Mouse (Mus musculus) lung, postnatal 10 days (tissue): ENCODE measurements around the gene Hoxd8.

Source experiments
- DNase-seq: peaks from one replicate; pipeline ENCODE4 v3.0.0; 2021

The Hoxd8 gene

GRCm38 (mm10) chr2:74699664-74700545, 4.5 kb upstream of the Hoxd8 start:
- no peak for DNase-seq

- DNase-seq = no peak
Observed at GRCm38 (mm10) chr2:74700546-74701112, 3.8 kb upstream of the Hoxd8 start.

- peak; percentile 81 for DNase-seq
Observed at GRCm38 (mm10) chr2:74701949-74702819, 2.2 kb upstream of the Hoxd8 start.

- DNase-seq = no peak
Observed at GRCm38 (mm10) chr2:74702820-74703219, 1.6 kb upstream of the Hoxd8 start.

- no peak for DNase-seq
Observed at GRCm38 (mm10) chr2:74703317-74703716, 1.1 kb upstream of the Hoxd8 start.

- no peak for DNase-seq
Observed at GRCm38 (mm10) chr2:74703720-74704392, 559 bp upstream of the Hoxd8 start.

GRCm38 (mm10) chr2:74704999-74705466, 618 bp downstream of the Hoxd8 start:
- DNase-seq = no peak

GRCm38 (mm10) chr2:74705467-74706089, 1.2 kb downstream of the Hoxd8 start:
- no peak for DNase-seq

GRCm38 (mm10) chr2:74706393-74706960, 2.1 kb downstream of the Hoxd8 start:
- DNase-seq = no peak

- no peak for DNase-seq
Observed at GRCm38 (mm10) chr2:74707599-74707998, 3.2 kb downstream of the Hoxd8 start.

GRCm38 (mm10) chr2:74708676-74709075, 4.3 kb downstream of the Hoxd8 start:
- no peak for DNase-seq

GRCm38 (mm10) chr2:74709465-74710419, 5.3 kb downstream of the Hoxd8 start:
- no peak for DNase-seq

GRCm38 (mm10) chr2:74710929-74711543, 6.6 kb downstream of the Hoxd8 start:
- no peak for DNase-seq

GRCm38 (mm10) chr2:74711721-74712621, 7.6 kb downstream of the Hoxd8 start, which contains the start of the genes Hoxd3 and Hoxd4:
Hoxd3 (plus strand) TSS chr2:74711927.
Hoxd4 (plus strand) TSS chr2:74711929.
- no peak for DNase-seq

- no peak for DNase-seq
Observed at GRCm38 (mm10) chr2:74713239-74714150, 9.1 kb downstream of the Hoxd8 start.

GRCm38 (mm10) chr2:74714156-74714789, 9.9 kb downstream of the Hoxd8 start:
- no peak for DNase-seq

- DNase-seq = no peak
Observed at GRCm38 (mm10) chr2:74714881-74715280, 10.5 kb downstream of the Hoxd8 start.
